Mouse (Mus musculus) activated CD4-positive, CD25-positive, alpha-beta regulatory T cell, adult 4 months (primary cell): ENCODE measurements around the gene Nrap. TPM values are rescaled to one million over a fixed set of nuclear protein-coding genes. Genes with fewer than 3 reads are reported as not detected.

Experiments
- ATAC-seq: one replicate; pipeline ENCODE4 v1.8.0; 2017
- polyA plus RNA-seq, 2 experiments: library from polyadenylated mRNA; unstranded; fragments of 100-300 nt; shearing (Covaris generic); gene quantifications; one replicate each; pipeline ENCODE4 v1.2.1; 2017

Nrap gene
- polyA plus RNA-seq, 2 experiments from 2014 or later: not detected

GRCm38 (mm10) chr19:56297264-56297663 is 92.6 kb downstream of the Nrap start:
- ATAC-seq: no peak

GRCm38 (mm10) chr19:56296668-56297067 is 93.2 kb downstream of the Nrap start:
- ATAC-seq: peak; percentile 87

- ATAC-seq: no peak
These were observed 95.0 kb downstream of the Nrap start for GRCm38 (mm10) chr19:56294654-56295399.

- no peak for ATAC-seq
These were observed 97.5 kb downstream of the Nrap start for GRCm38 (mm10) chr19:56292335-56292734.

GRCm38 (mm10) chr19:56291898-56292297 is 97.9 kb downstream of the Nrap start:
- ATAC-seq: no peak

- no peak for ATAC-seq
These were observed 100.2 kb downstream of the Nrap start for GRCm38 (mm10) chr19:56289642-56290041.

- ATAC-seq: no peak
These were observed 101.4 kb downstream of the Nrap start for GRCm38 (mm10) chr19:56288436-56288835.

GRCm38 (mm10) chr19:56287580-56288367 is 102.1 kb downstream of the Nrap start:
- no peak for ATAC-seq

- no peak for ATAC-seq
These were observed 103.0 kb downstream of the Nrap start, which contains the start of gene Habp2 for GRCm38 (mm10) chr19:56286866-56287265. TSS of gene Habp2 (plus strand) at chr19:56287137.

- ATAC-seq: no peak
These were observed 104.6 kb downstream of the Nrap start for GRCm38 (mm10) chr19:56285222-56285621.

GRCm38 (mm10) chr19:56278366-56278765 is 111.5 kb downstream of the Nrap start:
- ATAC-seq: no peak

- no peak for ATAC-seq
These were observed 111.9 kb downstream of the Nrap start for GRCm38 (mm10) chr19:56277951-56278350.

GRCm38 (mm10) chr19:56277140-56277804 is 112.6 kb downstream of the Nrap start:
- ATAC-seq: no peak

GRCm38 (mm10) chr19:56272081-56272480 is 117.8 kb downstream of the Nrap start:
- ATAC-seq: no peak

Other genes starting within 250 kb of the Nrap start
- gene Habp2, start 102.9 kb downstream of the Nrap start, polyA plus RNA-seq: not detected
- gene Casp7, start 7.1 kb upstream of the Nrap start, polyA plus RNA-seq: 10 to 100 TPM; 33.2 to 39.9 TPM
- 1 to 10 TPM in 1 of 2 experiments, not detected in 1; 2.2 TPM for gene Plekhs1, start 71.6 kb upstream of the Nrap start, polyA plus RNA-seq
- 1 to 10 TPM; 8.4 to 9.7 TPM for gene Dclre1a, start 158.2 kb upstream of the Nrap start, polyA plus RNA-seq
- gene Nhlrc2, start 158.2 kb upstream of the Nrap start, polyA plus RNA-seq: 1 to 10 TPM; 6.6 to 7.1 TPM